Mouse (Mus musculus) forebrain, embryonic 11.5 days (tissue): ENCODE results near the gene Farsb. TPM values are rescaled to one million over a fixed set of nuclear protein-coding genes. Genes with fewer than 3 reads are reported as not detected.
A peak's percentile ranks its signal among the peaks of the same experiment; 100 is the strongest.

Experiments used
- ATAC-seq: fragments of 200-750 bp; cut with Nextera tagmentation; replicated peaks from 2 replicates; pipeline ENCODE4 v1.8.0; 2017; ENCODE audit warnings: moderate TSS enrichment; ENCODE audit not compliant: low FRiP score
- DNase-seq: peaks from one replicate; pipeline ENCODE4 v3.0.0-alpha.2; 2017; ENCODE audit warnings: low spot score
- H3K27ac ChIP-seq: fragments of 300-500 bp; sonication (generic); 2 replicates; pipeline ENCODE4 v1.5.1; 2014; ENCODE audit warnings: low read depth, low read length
- H3K27me3 ChIP-seq: fragments of 300-500 bp; sonication (generic); 2 replicates; pipeline ENCODE4 v1.6.1; 2014; ENCODE audit warnings: mild to moderate bottlenecking, low read length, mixed read lengths; ENCODE audit not compliant: control insufficient read depth, insufficient read depth
- H3K36me3 ChIP-seq: fragments of 300-500 bp; sonication (generic); 2 replicates; pipeline ENCODE4 v1.6.1; 2014; ENCODE audit warnings: mild to moderate bottlenecking, low read length, moderate library complexity, mixed read lengths; ENCODE audit not compliant: control insufficient read depth, insufficient read depth
- H3K4me1 ChIP-seq: fragments of 300-500 bp; sonication (generic); replicated peaks from 2 replicates; pipeline ENCODE4 v1.6.1; 2014; ENCODE audit warnings: low read length, mixed read lengths; ENCODE audit not compliant: control insufficient read depth, insufficient read depth
- H3K4me2 ChIP-seq: fragments of 300-500 bp; sonication (generic); 2 replicates; pipeline ENCODE4 v1.6.1; 2014; ENCODE audit warnings: low read depth, mild to moderate bottlenecking, low read length, moderate library complexity, mixed read lengths; ENCODE audit not compliant: severe bottlenecking
- H3K4me3 ChIP-seq: fragments of 300-500 bp; sonication (generic); 2 replicates; pipeline ENCODE4 v1.5.1; 2014; ENCODE audit warnings: low read depth, low read length
- H3K9ac ChIP-seq: fragments of 300-500 bp; sonication (generic); 2 replicates; pipeline ENCODE4 v1.6.1; 2014; ENCODE audit warnings: low read length
- H3K9me3 ChIP-seq: fragments of 300-500 bp; sonication (generic); 2 replicates; pipeline ENCODE4 v1.6.1; 2016; ENCODE audit warnings: low read length, mixed read lengths; ENCODE audit not compliant: control insufficient read depth
- WGBS: fragments of 180-500 bp; shearing (Covaris S2); extraction: QIAGEN DNeasy Blood & Tissue Kit; methylation state at CpG from one replicate; pipeline ENCODE4 v1.1.7; 2014; 5-methylcytosine and 5-hydroxymethylcytosine counted together
- polyA plus RNA-seq: library from polyadenylated mRNA; unstranded; fragments of >200 nt; fragmentation: Nextera tagmentation; extraction: Ambion mirVana; gene quantifications from 2 replicates; pipeline ENCODE4 v1.2.1, GENCODE M21; 2014

Farsb gene
- polyA plus RNA-seq: 146 and 147 TPM in 2 replicates

DNA sequence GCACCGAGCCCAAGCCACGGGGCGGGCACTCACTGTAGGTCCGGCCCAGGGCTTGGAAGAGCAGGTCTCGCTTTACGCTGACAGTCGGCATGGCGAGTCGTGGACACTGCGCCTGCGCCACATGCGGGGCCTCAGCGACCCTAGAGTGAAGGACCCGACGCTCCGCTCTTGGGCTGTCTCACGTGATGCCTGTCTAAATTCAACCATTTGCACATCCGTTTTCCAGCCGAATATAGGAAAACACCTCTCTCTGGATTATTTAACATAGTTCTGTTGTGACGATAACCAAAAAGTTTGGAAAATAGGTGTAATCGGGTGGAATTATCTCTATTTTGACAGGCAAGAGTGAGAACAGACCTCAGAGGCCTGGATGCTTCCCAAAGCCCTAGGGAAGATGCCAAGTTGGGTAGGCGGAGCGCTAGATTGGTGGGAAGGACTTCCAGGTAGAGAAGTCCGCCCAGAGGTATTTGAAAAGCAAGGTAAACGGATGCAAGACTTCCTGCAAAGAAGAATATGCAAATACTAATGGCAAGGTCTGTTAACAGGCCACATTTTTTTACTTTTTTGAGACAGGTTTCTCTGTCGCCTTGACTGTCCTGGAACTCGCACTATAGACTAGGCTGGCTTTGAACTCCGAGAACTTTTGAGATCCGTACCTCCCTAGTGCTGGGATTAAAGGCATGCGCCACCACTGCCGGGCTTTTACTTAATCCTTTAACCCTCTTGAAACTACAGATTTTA lies at the start of gene Farsb:
Gene Farsb (minus strand): TSS at position 146 of the 741 bp plus-strand sequence.
- no peaks in the 10 kb centered on the region for H3K27me3 ChIP-seq
- no peaks in the 10 kb centered on the region for H3K36me3 ChIP-seq
- no peak within 1 kb of the TSS for H3K27ac ChIP-seq
- peak within 1 kb of the TSS; percentile 83 for H3K9ac ChIP-seq
- no peaks in the 10 kb centered on the region for H3K9me3 ChIP-seq
- H3K4me2 ChIP-seq: peak within 1 kb of the TSS; percentile 87
- DNase-seq (peak; percentile 92), ATAC-seq (peak; percentile 96)
- peak within 1 kb of the TSS; percentile 80 for H3K4me3 ChIP-seq
- peaks cover 7% of the 10 kb centered on the region; the same call in 1 of the 2 replicates for H3K4me1 ChIP-seq
- WGBS: under 1% methylated on average over 31 of the region's 31 CpGs

DNA sequence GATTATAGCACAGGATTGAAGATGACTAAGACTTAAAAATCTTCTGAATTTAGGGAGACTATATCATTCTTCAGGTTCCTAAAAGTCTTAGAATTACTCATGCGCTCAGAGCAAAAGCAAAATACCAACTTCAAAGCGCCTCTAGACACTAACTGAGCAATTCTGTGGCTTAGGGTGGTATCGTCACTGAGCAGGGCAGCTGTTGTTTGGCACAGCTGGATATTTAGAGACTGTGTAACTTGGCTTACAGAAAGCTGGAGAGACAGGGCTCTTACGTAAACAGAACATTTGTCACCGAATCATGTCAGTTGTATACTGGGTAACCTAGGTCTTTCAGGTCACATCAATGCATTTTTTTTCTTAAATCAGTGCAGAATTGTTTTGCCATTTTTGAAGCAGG lies 49.7 kb upstream of the Farsb start:
- H3K4me3 ChIP-seq: no peak overlapping the region
- DNase-seq: peak; percentile 24
- ATAC-seq: no peak

DNA sequence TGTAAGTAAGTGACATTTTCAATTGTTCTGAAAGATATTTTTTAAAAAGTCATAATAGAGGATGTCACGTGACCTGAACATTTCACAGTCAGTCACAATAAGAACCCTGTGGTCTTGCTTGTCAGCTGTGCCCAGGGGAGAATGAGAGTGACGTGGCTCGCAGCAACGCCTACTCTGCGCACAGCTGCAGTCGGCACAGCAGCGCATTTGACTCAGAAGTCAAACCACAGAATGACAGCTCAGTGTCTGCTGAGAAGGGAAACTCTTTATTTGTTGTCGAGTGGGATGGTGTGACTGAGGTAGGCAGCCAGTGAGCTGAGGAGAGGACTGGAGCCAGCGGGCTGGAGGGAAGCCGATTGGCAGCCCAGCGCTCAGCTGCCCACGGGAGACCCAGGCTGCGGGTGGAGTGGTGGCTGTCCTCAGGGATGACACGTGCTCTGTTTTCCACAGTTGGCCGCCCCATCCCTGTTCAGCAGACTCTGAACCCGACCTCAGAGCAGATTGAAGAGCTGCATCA lies 48.9 kb upstream of the Farsb start:
- Histone ChIP-seq H3K9ac (no peak overlapping the region), H3K4me3 (no peak overlapping the region), H3K27ac (no peak overlapping the region), H3K4me2 (peak overlapping the region; percentile 38; the same call in 1 of the 2 replicates), H3K9me3 (no peaks in the 10 kb centered on the region), H3K27me3 (no peaks in the 10 kb centered on the region), H3K36me3 (no peaks in the 10 kb centered on the region), H3K4me1 (no peaks in the 10 kb centered on the region)
- peak; percentile 61 for ATAC-seq
- peak; percentile 55 for DNase-seq
- WGBS: 41% methylated on average over 16 of the region's 16 CpGs

More for the DNA sequence above, 49.7 kb upstream of the Farsb start:
- H3K36me3 ChIP-seq: no peaks in the 10 kb centered on the region
- no peaks in the 10 kb centered on the region for H3K27me3 ChIP-seq
- H3K4me1 ChIP-seq: no peaks in the 10 kb centered on the region
- no peak overlapping the region for H3K27ac ChIP-seq
- H3K4me2 ChIP-seq: no peak overlapping the region
- H3K9me3 ChIP-seq: no peaks in the 10 kb centered on the region
- H3K9ac ChIP-seq: no peak overlapping the region
- WGBS: 56% methylated on average over 5 of the region's 5 CpGs

DNA sequence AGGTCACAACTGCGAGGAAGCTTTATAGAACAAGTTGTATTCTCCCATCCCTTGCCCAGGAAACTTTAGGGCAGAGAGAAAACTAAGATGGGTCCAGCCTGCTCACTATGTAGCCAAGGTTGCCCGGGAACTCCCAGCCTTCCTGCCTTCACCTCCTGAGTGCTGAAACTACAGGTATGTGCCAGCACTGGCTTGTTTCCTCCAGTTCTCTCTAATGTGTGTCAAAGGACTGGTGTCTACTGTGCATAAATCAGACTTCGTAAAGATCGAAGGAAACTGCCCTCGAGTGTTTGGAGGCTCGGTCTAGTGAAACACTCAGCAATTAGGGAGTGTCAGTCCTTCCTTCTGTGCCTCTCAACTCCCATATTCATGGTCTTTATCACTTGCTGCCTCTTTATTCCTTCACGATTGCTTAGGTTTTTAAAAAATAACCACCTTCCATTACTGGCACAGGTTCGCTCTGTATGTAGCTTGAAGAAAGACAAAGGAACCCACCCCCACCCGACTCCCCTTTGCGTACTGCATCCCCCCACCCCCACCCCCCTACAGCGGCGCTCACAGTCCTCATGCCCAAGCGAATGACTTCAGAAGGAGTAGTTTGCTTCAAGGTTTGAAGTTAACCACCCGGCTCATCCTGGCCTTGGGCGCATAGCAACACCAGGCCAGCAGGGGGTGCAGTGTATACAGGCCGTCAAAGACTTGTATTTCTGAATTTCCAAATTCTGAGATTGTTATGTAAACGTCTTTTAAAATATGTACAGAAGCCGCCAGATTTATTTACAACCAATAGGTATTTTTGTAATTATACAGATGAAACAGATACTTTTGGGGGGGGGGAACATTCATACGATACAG lies 47.8 kb upstream of the Farsb start:
- Histone ChIP-seq H3K4me2 (no peak overlapping the region), H3K27me3 (no peaks in the 10 kb centered on the region), H3K9ac (no peak overlapping the region), H3K4me3 (no peak overlapping the region), H3K36me3 (no peaks in the 10 kb centered on the region), H3K9me3 (no peaks in the 10 kb centered on the region), H3K4me1 (no peaks in the 10 kb centered on the region), H3K27ac (no peak overlapping the region)
- DNase-seq (peak; percentile 81), ATAC-seq (peak; percentile 70; the same call in 1 of the 2 replicates)
- WGBS: 41% methylated on average over 19 of the region's 19 CpGs

DNA sequence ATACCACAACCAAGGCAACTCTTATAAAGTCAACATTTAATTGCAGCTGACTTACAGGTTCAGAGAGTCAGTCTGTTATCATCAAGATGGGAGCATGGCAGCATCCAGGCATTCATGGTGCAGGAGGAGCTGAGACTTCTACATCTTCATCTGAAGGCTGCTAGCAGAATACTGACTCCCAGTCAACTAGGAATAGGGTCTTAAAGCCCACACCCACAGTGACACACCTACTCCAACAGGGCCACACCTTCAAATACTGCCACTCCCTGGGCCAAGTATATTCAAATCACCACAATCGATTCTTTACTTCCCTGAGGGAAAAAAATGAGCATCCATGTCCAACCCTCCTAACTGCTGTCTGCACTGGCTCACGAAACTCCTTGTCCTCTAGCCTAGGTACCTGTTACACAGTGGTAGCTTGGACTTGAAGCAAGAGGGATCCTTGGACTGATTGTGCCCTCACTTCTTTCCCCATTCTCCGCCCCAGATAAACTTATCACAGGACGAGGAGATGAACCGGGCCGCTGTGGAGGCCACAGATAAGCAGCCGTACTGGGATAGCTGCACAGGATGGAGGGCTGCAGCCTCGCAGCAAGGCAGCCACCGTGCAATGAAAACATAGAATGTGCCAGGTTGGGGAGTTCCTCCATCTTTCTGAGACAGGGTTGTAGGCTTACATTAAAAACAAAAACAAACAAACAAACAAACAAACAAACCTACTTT lies 45.9 kb upstream of the Farsb start:
- no peaks in the 10 kb centered on the region for H3K27me3 ChIP-seq
- DNase-seq: no peak
- no peaks in the 10 kb centered on the region for H3K36me3 ChIP-seq
- H3K4me1 ChIP-seq: no peaks in the 10 kb centered on the region
- H3K4me3 ChIP-seq: no peak overlapping the region
- no peak overlapping the region for H3K4me2 ChIP-seq
- ATAC-seq: no peak
- no peaks in the 10 kb centered on the region for H3K9me3 ChIP-seq
- H3K9ac ChIP-seq: no peak overlapping the region
- WGBS: 95% methylated on average over 9 of the region's 9 CpGs
- H3K27ac ChIP-seq: no peak overlapping the region

DNA sequence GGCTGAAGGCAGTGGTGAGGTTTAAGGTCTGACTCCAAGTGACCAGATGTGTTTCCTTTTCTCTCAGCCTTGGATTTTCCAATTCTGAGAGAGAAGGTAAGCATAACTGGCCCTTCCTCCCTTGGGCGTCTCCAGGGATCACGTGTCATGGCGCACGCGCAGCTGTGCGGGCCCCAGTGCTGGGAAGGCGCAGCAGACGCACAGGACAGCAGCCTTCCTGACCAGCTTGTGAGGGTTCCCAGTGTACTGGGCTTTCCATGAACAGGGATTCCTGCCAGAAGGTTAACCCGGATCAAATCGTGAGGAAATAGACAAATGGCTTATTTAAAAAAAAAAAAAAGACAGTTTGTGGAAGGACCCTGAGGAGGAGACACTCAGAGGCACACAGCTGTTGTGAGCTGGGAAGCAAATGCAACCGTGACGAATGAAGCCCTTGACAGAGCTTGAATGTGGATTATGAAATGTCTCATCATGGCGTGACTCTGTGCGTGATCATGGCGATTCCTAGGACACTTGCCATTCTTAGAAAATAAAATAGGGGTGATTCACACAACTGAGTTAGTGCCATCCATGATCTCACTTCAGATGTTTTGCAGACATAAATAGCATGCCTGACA lies 43.6 kb upstream of the Farsb start:
- Histone ChIP-seq H3K27me3 (no peaks in the 10 kb centered on the region), H3K4me1 (no peaks in the 10 kb centered on the region), H3K4me2 (no peak overlapping the region), H3K9ac (no peak overlapping the region), H3K36me3 (no peaks in the 10 kb centered on the region), H3K27ac (no peak overlapping the region), H3K4me3 (no peak overlapping the region), H3K9me3 (no peaks in the 10 kb centered on the region)
- 85% methylated on average over 15 of the region's 15 CpGs for WGBS
- no peak for ATAC-seq
- DNase-seq: no peak

DNA sequence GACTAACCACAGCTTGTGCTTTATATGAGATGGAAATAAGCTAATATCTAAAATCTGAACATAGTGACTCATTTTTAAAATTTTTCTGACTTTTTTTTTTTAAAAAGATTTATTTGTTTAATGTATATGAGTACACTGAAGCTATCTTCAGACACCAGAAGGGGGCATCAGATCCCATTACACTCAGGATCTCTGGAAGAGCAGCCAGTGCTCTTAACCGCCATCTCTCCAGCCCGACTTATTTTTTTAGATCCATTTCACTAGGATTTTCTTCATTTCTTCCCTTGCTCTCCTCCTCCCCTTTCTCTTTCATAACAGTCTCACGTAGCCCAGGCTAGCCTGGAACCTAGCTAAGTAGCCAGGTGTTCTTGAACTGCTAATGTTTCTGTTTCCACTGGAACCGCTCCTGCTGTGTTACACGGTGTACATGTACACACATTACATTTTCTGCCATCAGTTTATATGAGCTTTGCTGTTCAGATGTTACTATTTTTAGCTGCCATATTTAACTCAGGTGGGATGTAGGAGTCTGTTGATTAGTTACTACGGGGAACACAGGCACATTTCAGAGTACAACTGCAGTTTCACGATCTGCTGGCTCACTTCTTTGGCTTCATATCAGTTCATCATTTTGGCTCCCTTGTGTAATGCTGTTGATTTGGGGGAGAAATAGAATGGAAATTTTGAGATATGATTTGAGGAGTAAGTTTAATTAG lies 42.0 kb upstream of the Farsb start:
- no peak for DNase-seq
- ATAC-seq: no peak

More for the DNA sequence above, 42.0 kb upstream of the Farsb start:
- no peak overlapping the region for H3K9ac ChIP-seq
- H3K4me2 ChIP-seq: no peak overlapping the region
- no peak overlapping the region for H3K4me3 ChIP-seq
- H3K27ac ChIP-seq: no peak overlapping the region
- H3K36me3 ChIP-seq: no peaks in the 10 kb centered on the region
- H3K27me3 ChIP-seq: no peaks in the 10 kb centered on the region
- no peaks in the 10 kb centered on the region for H3K4me1 ChIP-seq
- H3K9me3 ChIP-seq: no peaks in the 10 kb centered on the region
- WGBS: 80% methylated on average over 7 of the region's 7 CpGs
